Comparison of ENCODE assay signal across 10 mouse cellular contexts in the genomic region with DNA sequence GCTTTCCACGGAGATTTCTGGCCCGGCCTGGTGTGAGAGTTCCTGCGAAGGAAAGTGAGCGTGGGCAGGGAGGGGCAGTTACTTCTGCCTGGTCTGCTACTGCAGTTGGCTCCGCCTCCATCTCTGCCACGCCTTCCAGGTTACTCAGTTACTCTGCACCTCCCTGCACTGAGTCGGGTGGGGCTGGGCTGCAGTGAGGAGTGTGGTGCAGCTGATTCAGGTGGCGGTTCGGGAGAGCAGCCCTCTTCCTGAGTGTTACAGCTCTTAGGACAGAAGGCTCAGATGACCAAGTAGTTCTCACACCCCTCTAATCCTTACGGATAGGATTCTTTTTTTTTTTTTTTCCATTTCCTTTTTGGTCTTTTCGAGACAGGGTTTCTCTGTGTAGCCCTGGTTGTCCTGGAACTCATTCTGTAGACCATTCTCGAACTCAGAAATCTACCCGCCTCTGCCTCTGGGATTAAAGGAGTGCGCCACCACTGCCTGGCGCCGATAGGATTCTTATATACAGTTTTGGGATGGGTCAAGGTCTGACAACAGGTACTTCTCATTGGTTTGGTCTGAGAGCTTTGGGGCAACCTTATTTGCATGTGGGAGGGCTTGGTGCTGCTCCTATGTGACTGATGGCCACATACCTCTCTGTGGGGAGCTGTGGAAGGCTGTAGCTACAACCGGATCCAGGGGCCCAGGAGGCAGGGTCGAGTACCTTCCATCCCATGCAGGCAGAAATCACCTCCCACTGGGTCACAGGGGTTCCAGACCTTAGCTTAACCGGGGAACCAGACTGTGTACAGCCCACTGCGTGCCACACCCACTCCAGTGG. TPM values are rescaled to one million over a fixed set of nuclear protein-coding genes. Genes with fewer than 3 reads are reported as not detected.
DNase-seq lines count a peak whose midpoint lies in the region; ATAC-seq lines count a peak whose summit lies in the region.
"Had no signal": no experiment of that assay in that cellular context is flagged by ENCODE, and none has a peak within 500 bp of the region (broad histone marks: within the 10 kb centered on the region; RNA-seq: fewer than 3 reads in every experiment).

No protein-coding gene starts in this region.

- 73% methylated on average over 20 of the region's 20 CpGs for WGBS in intestine, embryonic 16.5 days
- WGBS in liver, embryonic 16.5 days (ENCODE audit: insufficient replicate concordance): 53% methylated on average over 20 of the region's 20 CpGs
- 78% methylated on average over 20 of the region's 20 CpGs for WGBS in hindbrain, embryonic 12.5 days

- H3K4me1 ChIP-seq in intestine, embryonic 16.5 days (ENCODE audit: control insufficient read depth, insufficient read depth, low read length): no peaks in the 10 kb centered on the region
- peaks cover 9% of the 10 kb centered on the region for H3K4me1 ChIP-seq in liver, embryonic 16.5 days (ENCODE audit: control insufficient read depth, low read depth, low read length)
- no peaks in the 10 kb centered on the region for H3K4me1 ChIP-seq in hindbrain, embryonic 12.5 days
- H3K4me1 ChIP-seq: megakaryocyte, embryonic 14.5 days had no signal

- H3K4me2 ChIP-seq in intestine, embryonic 16.5 days (ENCODE audit: low read depth, low read length): no peak overlapping the region
- no peak overlapping the region for H3K4me2 ChIP-seq in liver, embryonic 16.5 days (ENCODE audit: low read depth, low read length)
- no peak overlapping the region for H3K4me2 ChIP-seq in hindbrain, embryonic 12.5 days (replicated peaks)

- DNase-seq in 416B (ENCODE audit: low read depth) (peak; percentile 28), A20 (ENCODE audit: low read depth, low spot score) (peak; percentile 74)
- DNase-seq in left cerebral cortex, adult 11 months (ENCODE audit: low spot score): no peak
- DNase-seq in right cerebral cortex, postnatal 10 days (ENCODE audit: low spot score in 2 of 2): no peak

- H3K27me3 ChIP-seq in intestine, embryonic 16.5 days (replicated peaks; ENCODE audit: control insufficient read depth, insufficient read depth, low read length): no peaks in the 10 kb centered on the region
- no peaks in the 10 kb centered on the region for H3K27me3 ChIP-seq in liver, embryonic 16.5 days (ENCODE audit: control insufficient read depth, insufficient read depth, low read depth, low read length)
- no peaks in the 10 kb centered on the region for H3K27me3 ChIP-seq in hindbrain, embryonic 12.5 days

- H3K9ac ChIP-seq in intestine, embryonic 16.5 days (ENCODE audit: low read depth, low read length): no peak overlapping the region
- H3K9ac ChIP-seq in liver, embryonic 16.5 days (ENCODE audit: low read depth, low read length): no peak overlapping the region
- no peak overlapping the region for H3K9ac ChIP-seq in hindbrain, embryonic 12.5 days

- peak; percentile 83 for ATAC-seq in intestine, embryonic 16.5 days
- peak; percentile 90 for ATAC-seq in liver, embryonic 16.5 days (ENCODE audit: low read depth)
- no peak for ATAC-seq in hindbrain, embryonic 12.5 days (ENCODE audit: low FRiP score)

- H3K9me3 ChIP-seq in intestine, embryonic 16.5 days (ENCODE audit: control insufficient read depth, low read length): 0 out of 2 replicates have a peak, but pooled peaks cover 7% of the 10 kb centered on the region
- H3K9me3 ChIP-seq in liver, embryonic 16.5 days (replicated peaks; ENCODE audit: control insufficient read depth, low read length): no peaks in the 10 kb centered on the region
- peaks cover 6% of the 10 kb centered on the region for H3K9me3 ChIP-seq in hindbrain, embryonic 12.5 days (replicated peaks)

- H3K27ac ChIP-seq in intestine, embryonic 16.5 days (ENCODE audit: low read length): no peak overlapping the region
- H3K27ac ChIP-seq in liver, embryonic 16.5 days (ENCODE audit: low read length): no peak overlapping the region
- H3K27ac ChIP-seq in hindbrain, embryonic 12.5 days: no peak overlapping the region

- no peaks in the 10 kb centered on the region for H3K36me3 ChIP-seq in intestine, embryonic 16.5 days (ENCODE audit: control insufficient read depth, insufficient read depth, low read length)
- no peaks in the 10 kb centered on the region for H3K36me3 ChIP-seq in liver, embryonic 16.5 days (ENCODE audit: control insufficient read depth, insufficient read depth)
- H3K36me3 ChIP-seq in hindbrain, embryonic 12.5 days: no peaks in the 10 kb centered on the region

- H3K4me3 ChIP-seq in intestine, embryonic 16.5 days (ENCODE audit: low read length): no peak overlapping the region
- H3K4me3 ChIP-seq in liver, embryonic 16.5 days (ENCODE audit: low read depth, low read length): no peak overlapping the region
- no peak overlapping the region for H3K4me3 ChIP-seq in hindbrain, embryonic 12.5 days
- H3K4me3 ChIP-seq: erythroblast, embryonic 14.5 days; megakaryocyte, embryonic 14.5 days had no signal

RNA-seq across cellular contexts. Expression of gene Pigyl, which starts 7.0 kb away (rescaled TPM):
- 93.1 and 94.5 TPM in 2 replicates for polyA plus RNA-seq in intestine, embryonic 16.5 days (2015; fragmentation: Nextera tagmentation; extraction: Ambion mirVana)
- polyA plus RNA-seq in liver, embryonic 16.5 days (2015; fragmentation: Nextera tagmentation; extraction: Ambion mirVana): 28.9 and 34.6 TPM in 2 replicates
- polyA plus RNA-seq in hindbrain, embryonic 12.5 days (2016; fragmentation: Nextera tagmentation; extraction: Ambion mirVana): 58.8 and 65.6 TPM in 2 replicates

RNA-seq across cellular contexts. Expression of gene Acp5, which starts 14.1 kb away (rescaled TPM):
- 78.2 and 87.5 TPM in 2 replicates for polyA plus RNA-seq in intestine, embryonic 16.5 days (2015; fragmentation: Nextera tagmentation; extraction: Ambion mirVana)
- polyA plus RNA-seq in liver, embryonic 16.5 days (2015; fragmentation: Nextera tagmentation; extraction: Ambion mirVana): 228 and 240 TPM in 2 replicates
- 8.3 and 9.8 TPM in 2 replicates for polyA plus RNA-seq in hindbrain, embryonic 12.5 days (2016; fragmentation: Nextera tagmentation; extraction: Ambion mirVana)

RNA-seq across cellular contexts. Expression of gene Elof1, which starts 32.7 kb away (rescaled TPM):
- 134 and 157 TPM in 2 replicates for polyA plus RNA-seq in intestine, embryonic 16.5 days (2015; fragmentation: Nextera tagmentation; extraction: Ambion mirVana)
- 77.8 and 78.7 TPM in 2 replicates for polyA plus RNA-seq in liver, embryonic 16.5 days (2015; fragmentation: Nextera tagmentation; extraction: Ambion mirVana)
- polyA plus RNA-seq in hindbrain, embryonic 12.5 days (2016; fragmentation: Nextera tagmentation; extraction: Ambion mirVana): 161 and 177 TPM in 2 replicates

RNA-seq across cellular contexts. Expression of gene Zfp872, which starts 38.3 kb away (rescaled TPM):
- 0.58 and 0.65 TPM in 2 replicates for polyA plus RNA-seq in intestine, embryonic 16.5 days (2015; fragmentation: Nextera tagmentation; extraction: Ambion mirVana)
- polyA plus RNA-seq in liver, embryonic 16.5 days (2015; fragmentation: Nextera tagmentation; extraction: Ambion mirVana): 0.09 TPM in 1 of 2 replicates, not detected in the other
- 0.26 TPM in 1 of 2 replicates, not detected in the other for polyA plus RNA-seq in hindbrain, embryonic 12.5 days (2016; fragmentation: Nextera tagmentation; extraction: Ambion mirVana)
- polyA plus RNA-seq: erythroblast, embryonic 14.5 days; heart, postnatal 0 days had no signal

RNA-seq across cellular contexts. Expression of gene Cnn1, which starts 50.6 kb away (rescaled TPM):
- 324 and 348 TPM in 2 replicates for polyA plus RNA-seq in intestine, embryonic 16.5 days (2015; fragmentation: Nextera tagmentation; extraction: Ambion mirVana)
- 0.22 and 1.8 TPM in 2 replicates for polyA plus RNA-seq in liver, embryonic 16.5 days (2015; fragmentation: Nextera tagmentation; extraction: Ambion mirVana)
- 1.9 and 3.1 TPM in 2 replicates for polyA plus RNA-seq in hindbrain, embryonic 12.5 days (2016; fragmentation: Nextera tagmentation; extraction: Ambion mirVana)
- polyA plus RNA-seq: erythroblast, embryonic 14.5 days had no signal

Comparison
In these comparisons a context has a peak if more than half of its experiments do, and no peak if none do; other contexts are left out.
1. DNase-seq: peak in 416B (single experiment) and A20 (single experiment); none in left cerebral cortex, adult 11 months (single experiment) and right cerebral cortex, postnatal 10 days (0 of 2).